Mouse (Mus musculus) MEL (cell line): ENCODE data around the gene Chrm3. TPM values are rescaled to one million over a fixed set of nuclear protein-coding genes. Genes with fewer than 3 reads are reported as not detected.

Source experiments
- DNase-seq: peaks from one replicate; pipeline ENCODE4 v3.0.0; 2011; ENCODE audit warnings: low read depth, low spot score
- H3K27ac ChIP-seq: 2 replicates; pipeline ENCODE4 v1.5.1; 2012; ENCODE audit warnings: low read depth, mild to moderate bottlenecking, control low read depth, low read length, moderate library complexity; ENCODE audit not compliant: control insufficient read depth
- H3K27me3 ChIP-seq, 2 experiments: fragments of 150-350 bp in 1 of 2; sonication (generic) in 1 of 2; 2 replicates each; pipeline ENCODE4 v1.6.1; 2012; ENCODE audit warnings: low read length in 2 of 2, mild to moderate bottlenecking in 2 of 2, improper control_type of control experiment in 1 of 2, moderate library complexity in 1 of 2; ENCODE audit not compliant: insufficient read depth in 2 of 2, control insufficient read depth in 1 of 2
- H3K36me3 ChIP-seq, 2 experiments: 2 replicates each; pipeline ENCODE4 v1.6.1; 2012 to 2014; ENCODE audit warnings: low read length in 2 of 2, improper control_type of control experiment in 1 of 2, inconsistent platforms in 1 of 2, mild to moderate bottlenecking in 1 of 2; ENCODE audit not compliant: insufficient read depth in 2 of 2, control insufficient read depth in 1 of 2
- H3K4me1 ChIP-seq, 2 experiments: fragments of 150-350 bp in 1 of 2; sonication (generic) in 1 of 2; 2 replicates each; pipeline ENCODE4 v1.6.1; 2012; ENCODE audit warnings: low read length in 2 of 2, improper control_type of control experiment in 1 of 2, mild to moderate bottlenecking in 1 of 2; ENCODE audit not compliant: insufficient read depth in 2 of 2, control insufficient read depth in 1 of 2
- H3K4me3 ChIP-seq, 2 experiments: fragments of 150-350 bp in 1 of 2; sonication (generic) in 1 of 2; 2 replicates each; pipeline ENCODE4 v1.5.1; 2012; ENCODE audit warnings: low read depth in 2 of 2, low read length in 2 of 2, mild to moderate bottlenecking in 2 of 2, moderate library complexity in 2 of 2, control low read depth in 1 of 2, improper control_type of control experiment in 1 of 2; ENCODE audit not compliant: control insufficient read depth in 1 of 2, insufficient read depth in 1 of 2
- H3K79me2 ChIP-seq: 2 replicates; pipeline ENCODE4 v1.6.1; 2012; ENCODE audit warnings: mild to moderate bottlenecking, low read length, moderate library complexity; ENCODE audit not compliant: control insufficient read depth, poor library complexity, insufficient read depth
- H3K9ac ChIP-seq: 2 replicates; pipeline ENCODE4 v1.6.1; 2012; ENCODE audit warnings: low read depth, mild to moderate bottlenecking, control low read depth, low read length, moderate library complexity; ENCODE audit not compliant: control insufficient read depth, poor library complexity, severe bottlenecking
- H3K9me3 ChIP-seq: fragments of 150-350 bp; sonication (generic); replicated peaks from 2 replicates; pipeline ENCODE4 v1.6.1; 2012; ENCODE audit warnings: mild to moderate bottlenecking, low read length, improper control_type of control experiment, moderate library complexity; ENCODE audit not compliant: insufficient read depth
- BHLHE40 ChIP-seq: IDR thresholded peaks from 2 replicates; pipeline ENCODE4 v1.6.1; 2012; ENCODE audit warnings: low read depth, mild to moderate bottlenecking, inconsistent platforms, low read length, improper control_type of control experiment, borderline replicate concordance
- CHD1 ChIP-seq: IDR thresholded peaks from 2 replicates; pipeline ENCODE4 v1.6.1; 2012; ENCODE audit warnings: low read depth, mild to moderate bottlenecking, inconsistent platforms, low read length, improper control_type of control experiment
- CHD2 ChIP-seq: IDR thresholded peaks from 2 replicates; pipeline ENCODE4 v1.6.1; 2011; ENCODE audit warnings: low read length, improper control_type of control experiment
- CTCF ChIP-seq, 3 experiments: IDR thresholded peaks in 2 of 3; conservative IDR thresholded peaks in 1 of 3; 2 replicates each; pipeline ENCODE4 v1.5.1; 2011 to 2012; ENCODE audit warnings: low read length in 3 of 3, low read depth in 2 of 3, mild to moderate bottlenecking in 2 of 3, improper control_type of control experiment in 1 of 3, inconsistent platforms in 1 of 3, mixed read lengths in 1 of 3, moderate library complexity in 1 of 3; ENCODE audit not compliant: control insufficient read depth in 1 of 3, insufficient read depth in 1 of 3, poor library complexity in 1 of 3, severe bottlenecking in 1 of 3
- E2F4 ChIP-seq: IDR thresholded peaks from 2 replicates; pipeline ENCODE4 v1.6.1; 2011; ENCODE audit warnings: low read depth, low read length, improper control_type of control experiment, borderline replicate concordance
- EP300 ChIP-seq, 2 experiments: IDR thresholded peaks; 2 replicates each; pipeline ENCODE4 v1.6.1; 2011; ENCODE audit warnings: improper control_type of control experiment in 2 of 2, low read length in 2 of 2, low read depth in 1 of 2, mild to moderate bottlenecking in 1 of 2
- ETS1 ChIP-seq: IDR thresholded peaks from 2 replicates; pipeline ENCODE4 v1.6.1; 2012; ENCODE audit warnings: low read depth, mild to moderate bottlenecking, inconsistent platforms, low read length, improper control_type of control experiment, moderate library complexity
- GABPA ChIP-seq: IDR thresholded peaks from 2 replicates; pipeline ENCODE4 v1.6.1; 2012; ENCODE audit warnings: low read depth, mild to moderate bottlenecking, inconsistent platforms, low read length, improper control_type of control experiment, moderate library complexity
- GATA1 ChIP-seq: IDR thresholded peaks from 2 replicates; pipeline ENCODE4 v1.6.1; 2011; ENCODE audit warnings: low read depth, low read length, improper control_type of control experiment
- KAT2A ChIP-seq: conservative IDR thresholded peaks from 2 replicates; pipeline ENCODE4 v1.6.1; 2012; ENCODE audit warnings: low read depth, low read length, improper control_type of control experiment, inconsistent platforms
- MAFK ChIP-seq: IDR thresholded peaks from 2 replicates; pipeline ENCODE4 v1.6.1; 2011; ENCODE audit warnings: low read depth, mild to moderate bottlenecking, low read length, improper control_type of control experiment, borderline replicate concordance
- MAX ChIP-seq: IDR thresholded peaks from 2 replicates; pipeline ENCODE4 v1.6.1; 2011; ENCODE audit warnings: low read length, improper control_type of control experiment
- MAZ ChIP-seq: IDR thresholded peaks from 2 replicates; pipeline ENCODE4 v1.6.1; 2012; ENCODE audit warnings: low read depth, mild to moderate bottlenecking, inconsistent platforms, low read length, improper control_type of control experiment
- MXI1 ChIP-seq: IDR thresholded peaks from 2 replicates; pipeline ENCODE4 v1.6.1; 2011; ENCODE audit warnings: mild to moderate bottlenecking, low read depth, low read length, improper control_type of control experiment
- MYB ChIP-seq: IDR thresholded peaks from 2 replicates; pipeline ENCODE4 v1.6.1; 2011; ENCODE audit warnings: mild to moderate bottlenecking, low read depth, low read length, improper control_type of control experiment
- MYC ChIP-seq: IDR thresholded peaks from 2 replicates; pipeline ENCODE4 v1.6.1; 2011; ENCODE audit warnings: low read depth, mild to moderate bottlenecking, low read length, improper control_type of control experiment, moderate library complexity
- NELFE ChIP-seq: IDR thresholded peaks from 2 replicates; pipeline ENCODE4 v1.6.1; 2011; ENCODE audit warnings: low read depth, low read length, improper control_type of control experiment
- POLR2A ChIP-seq, 2 experiments: IDR thresholded peaks; 2 replicates each; pipeline ENCODE4 v1.6.1; 2011 to 2012; ENCODE audit warnings: low read length in 2 of 2, mild to moderate bottlenecking in 2 of 2, control low read depth in 1 of 2, improper control_type of control experiment in 1 of 2, low read depth in 1 of 2, moderate library complexity in 1 of 2; ENCODE audit not compliant: control insufficient read depth in 1 of 2, insufficient read depth in 1 of 2, poor library complexity in 1 of 2
- POLR2AphosphoS5 ChIP-seq: IDR thresholded peaks from 2 replicates; pipeline ENCODE4 v1.6.1; 2012; ENCODE audit warnings: low read depth, borderline replicate concordance, mild to moderate bottlenecking, inconsistent platforms, low read length, moderate library complexity, mixed read lengths
- SIN3A ChIP-seq: IDR thresholded peaks from 2 replicates; pipeline ENCODE4 v1.6.1; 2012; ENCODE audit warnings: low read length, improper control_type of control experiment, inconsistent platforms
- SMC3 ChIP-seq: IDR thresholded peaks from 2 replicates; pipeline ENCODE4 v1.6.1; 2011; ENCODE audit warnings: low read depth, low read length, improper control_type of control experiment
- TCF12 ChIP-seq: IDR thresholded peaks from 2 replicates; pipeline ENCODE4 v1.6.1; 2014; ENCODE audit warnings: low read depth, mild to moderate bottlenecking, inconsistent platforms, low read length, improper control_type of control experiment, moderate library complexity
- USF1 ChIP-seq: IDR thresholded peaks from 2 replicates; pipeline ENCODE4 v1.6.1; 2014; ENCODE audit warnings: low read depth, mild to moderate bottlenecking, inconsistent platforms, low read length, improper control_type of control experiment, moderate library complexity
- ZC3H11A ChIP-seq: IDR thresholded peaks from 2 replicates; pipeline ENCODE4 v1.6.1; 2012; ENCODE audit warnings: low read depth, mild to moderate bottlenecking, inconsistent platforms, low read length, improper control_type of control experiment
- ZMIZ1 ChIP-seq: IDR thresholded peaks from 2 replicates; pipeline ENCODE4 v1.6.1; 2012; ENCODE audit warnings: low read depth, mild to moderate bottlenecking, inconsistent platforms, low read length, improper control_type of control experiment, moderate library complexity
- polyA plus RNA-seq, 2 experiments: library from polyadenylated mRNA; stranded (reverse) in 1 of 2; unstranded in 1 of 2; fragments of >175 nt in 1 of 2; fragments of >200 nt in 1 of 2; gene quantifications; 2 replicates each; pipeline versions ENCODE4 v1.2.1 to v1.2.4; 2012; ENCODE audit warnings: low replicate concordance in 2 of 2, low read depth in 1 of 2; ENCODE audit not compliant: insufficient read length in 2 of 2, insufficient read depth in 1 of 2, missing spikeins in 1 of 2
- total RNA-seq: library from RNA; depleted of rRNA; stranded (reverse); fragments of 300-350 nt; gene quantifications from 2 replicates; pipeline ENCODE4 v1.2.3, GENCODE M21; 2012

Gene Chrm3
- total and polyA plus RNA-seq, 3 experiments: not detected

GRCm38 (mm10) chr13:9995852-9996251 is 364.8 kb downstream of the Chrm3 start (continued):
- TF ChIP-seq MYC (no peak), MXI1 (no peak), ETS1 (peak; percentile 78), MAX (no peak), CTCF (IDR thresholded peaks at IDR 0.05 in 2 of 3, conservative IDR thresholded peaks at IDR 0.05 in 1 of 3; ENCODE audit: control insufficient read depth in 1 of 3, insufficient read depth in 1 of 3, low read depth in 2 of 3, low read length in 3 of 3, poor library complexity in 1 of 3, severe bottlenecking in 1 of 3) (no peak), NELFE (no peak), CHD2 (no peak), SIN3A (no peak), KAT2A (no peak), EP300 (IDR thresholded peaks at IDR 0.05; ENCODE audit: low read depth in 1 of 2, low read length in 2 of 2) (peak; percentile 64 to 79), MYB (no peak), GATA1 (peak; percentile 63), ZC3H11A (no peak), CHD1 (no peak), BHLHE40 (no peak), E2F4 (no peak)

GRCm38 (mm10) chr13:9993571-9993970 is 367.1 kb downstream of the Chrm3 start:
- Histone ChIP-seq H3K9ac (no peak overlapping the region), H3K36me3 (peaks cover 0 to 4% of the 10 kb centered on the region in 2 experiments; a peak in 2 of 4 replicates), H3K4me1 (peaks cover 0 to 6% of the 10 kb centered on the region in 2 experiments; a peak in 2 of 4 replicates), H3K4me3 (no peak overlapping the region), H3K79me2 (no peaks in the 10 kb centered on the region), H3K27ac (no peak overlapping the region), H3K9me3 (no peaks in the 10 kb centered on the region), H3K27me3 (no peaks in the 10 kb centered on the region)
- no peak for DNase-seq
- TF ChIP-seq MAZ: no peak
- TF ChIP-seq USF1: no peak
- TF ChIP-seq MYB: no peak
- TF ChIP-seq ETS1: no peak
- TF ChIP-seq POLR2A (IDR thresholded peaks at IDR 0.05; ENCODE audit: control insufficient read depth in 1 of 2, insufficient read depth in 1 of 2, low read depth in 1 of 2, low read length in 2 of 2, poor library complexity in 1 of 2): no peak
- no peak for TF ChIP-seq KAT2A
- TF ChIP-seq MYC: no peak
- no peak for TF ChIP-seq TCF12

DNA sequence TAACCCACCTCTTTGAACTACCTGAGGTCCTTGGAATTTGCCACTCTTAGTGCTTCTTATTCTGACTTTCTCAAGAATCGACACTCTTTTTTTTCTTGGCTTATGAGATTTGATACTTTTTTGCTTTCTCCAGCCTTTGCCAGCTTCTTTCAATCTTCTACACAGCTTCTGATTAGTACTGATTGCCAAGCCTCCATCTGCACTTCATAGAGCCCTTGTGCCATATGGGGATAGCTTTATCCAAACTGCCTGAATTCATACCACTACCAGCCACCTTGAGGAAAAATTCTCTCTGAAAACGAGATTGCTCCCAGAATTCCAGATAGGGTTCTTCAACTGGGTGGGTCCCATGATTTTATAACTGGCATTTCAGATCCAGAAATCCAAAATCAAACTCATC is 368.0 kb downstream of the Chrm3 start:
- no peaks in the 10 kb centered on the region for H3K27me3 ChIP-seq
- no peaks in the 10 kb centered on the region for H3K9me3 ChIP-seq
- H3K36me3 ChIP-seq: peaks cover 0 to 4% of the 10 kb centered on the region in 2 experiments; a peak in 2 of 4 replicates
- DNase-seq: no peak
- no peak overlapping the region for H3K27ac ChIP-seq
- no peak for TF ChIP-seq GABPA
- TF ChIP-seq MAFK: no peak
- no peak for TF ChIP-seq BHLHE40
- TF ChIP-seq MYB: no peak
- TF ChIP-seq ZMIZ1: no peak
- TF ChIP-seq MAX: no peak
- TF ChIP-seq SMC3: no peak
- no peak for TF ChIP-seq MXI1
- TF ChIP-seq POLR2AphosphoS5: no peak
- TF ChIP-seq EP300 (IDR thresholded peaks at IDR 0.05; ENCODE audit: low read depth in 1 of 2, low read length in 2 of 2): no peak
- no peak for TF ChIP-seq POLR2A (IDR thresholded peaks at IDR 0.05; ENCODE audit: control insufficient read depth in 1 of 2, insufficient read depth in 1 of 2, low read depth in 1 of 2, low read length in 2 of 2, poor library complexity in 1 of 2)
- no peak for TF ChIP-seq NELFE
- H3K4me1 ChIP-seq: peaks cover 0 to 6% of the 10 kb centered on the region in 2 experiments; a peak in 2 of 4 replicates
- H3K4me3 ChIP-seq: no peak overlapping the region
- H3K79me2 ChIP-seq: no peaks in the 10 kb centered on the region
- no peak overlapping the region for H3K9ac ChIP-seq
